Mouse (Mus musculus) neural tube, embryonic 14.5 days (tissue): Measurements from ENCODE around the gene Kif26b. TPM values are rescaled to one million over a fixed set of nuclear protein-coding genes. Genes with fewer than 3 reads are reported as not detected.

ENCODE experiments used
- ATAC-seq: fragments of 200-750 bp; cut with Nextera tagmentation; 2 replicates; pipeline ENCODE4 v1.8.0; 2017; ENCODE audit warnings: low read depth, mild to moderate bottlenecking, moderate TSS enrichment, moderate library complexity
- H3K27ac ChIP-seq: fragments of 300-500 bp; sonication (generic); 2 replicates; pipeline ENCODE4 v1.5.1; 2014; ENCODE audit warnings: low read depth, mild to moderate bottlenecking, control low read depth, low read length, moderate library complexity, mixed read lengths
- H3K27me3 ChIP-seq: fragments of 300-500 bp; sonication (generic); 2 replicates; pipeline ENCODE4 v1.6.1; 2014; ENCODE audit warnings: low read length; ENCODE audit not compliant: control insufficient read depth, insufficient read depth
- H3K36me3 ChIP-seq: fragments of 300-500 bp; sonication (generic); 2 replicates; pipeline ENCODE4 v1.6.1; 2014; ENCODE audit warnings: low read length, mixed read lengths; ENCODE audit not compliant: control insufficient read depth, insufficient read depth
- H3K4me1 ChIP-seq: fragments of 300-500 bp; sonication (generic); 2 replicates; pipeline ENCODE4 v1.6.1; 2014; ENCODE audit warnings: low read length; ENCODE audit not compliant: control insufficient read depth, insufficient read depth
- H3K4me2 ChIP-seq: fragments of 300-500 bp; sonication (generic); 2 replicates; pipeline ENCODE4 v1.6.1; 2014; ENCODE audit warnings: mild to moderate bottlenecking, low read depth, low read length, control low read depth
- H3K4me3 ChIP-seq: fragments of 300-500 bp; sonication (generic); 2 replicates; pipeline ENCODE4 v1.5.1; 2014; ENCODE audit warnings: low read depth, low read length, control low read depth, mixed read lengths
- H3K9ac ChIP-seq: fragments of 300-500 bp; sonication (generic); replicated peaks from 2 replicates; pipeline ENCODE4 v1.6.1; 2014; ENCODE audit warnings: low read depth, mild to moderate bottlenecking, control low read depth, low read length, mixed read lengths
- H3K9me3 ChIP-seq: fragments of 300-500 bp; sonication (generic); 2 replicates; pipeline ENCODE4 v1.6.1; 2016; ENCODE audit warnings: low read length; ENCODE audit not compliant: control insufficient read depth
- WGBS: fragments of 180-500 bp; shearing (Covaris S2); extraction: QIAGEN DNeasy Blood & Tissue Kit; methylation state at CpG from one replicate; pipeline ENCODE4 v1.1.7; 2014; 5-methylcytosine and 5-hydroxymethylcytosine counted together
- polyA plus RNA-seq: library from polyadenylated mRNA; unstranded; fragments of >200 nt; fragmentation: Nextera tagmentation; extraction: Ambion mirVana; gene quantifications from 2 replicates; pipeline ENCODE4 v1.2.1, GENCODE M21; 2014

Kif26b gene
- polyA plus RNA-seq, 1 experiment from 2014 or later: 18.5 TPM

DNA sequence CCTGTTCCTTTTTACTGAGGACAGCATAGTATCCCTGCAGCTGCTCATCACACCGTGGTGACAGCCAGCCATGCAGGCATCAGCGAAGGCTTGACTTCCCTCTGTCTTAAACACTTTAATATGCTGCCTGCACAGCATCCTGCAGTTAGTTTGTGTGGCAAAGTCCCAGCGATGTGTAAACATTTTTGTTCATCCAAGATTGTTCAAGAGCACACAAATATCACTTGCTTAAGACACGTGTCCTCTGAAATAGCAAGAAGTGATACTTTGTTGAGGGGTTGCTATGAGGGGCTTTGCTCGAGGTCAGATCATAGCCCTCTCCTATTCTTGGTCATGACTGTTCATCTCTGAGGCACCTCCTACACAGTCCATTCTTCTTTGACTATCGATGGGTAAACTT, 303.6 kb downstream of the Kif26b start:
- Histone ChIP-seq H3K9me3 (no peaks in the 10 kb centered on the region), H3K27ac (no peak overlapping the region), H3K9ac (no peak overlapping the region), H3K36me3 (no peaks in the 10 kb centered on the region), H3K4me2 (no peak overlapping the region), H3K4me1 (no peaks in the 10 kb centered on the region), H3K4me3 (no peak overlapping the region), H3K27me3 (no peaks in the 10 kb centered on the region)
- ATAC-seq: no peak
- WGBS: 84% methylated on average over 6 of the region's 6 CpGs

DNA sequence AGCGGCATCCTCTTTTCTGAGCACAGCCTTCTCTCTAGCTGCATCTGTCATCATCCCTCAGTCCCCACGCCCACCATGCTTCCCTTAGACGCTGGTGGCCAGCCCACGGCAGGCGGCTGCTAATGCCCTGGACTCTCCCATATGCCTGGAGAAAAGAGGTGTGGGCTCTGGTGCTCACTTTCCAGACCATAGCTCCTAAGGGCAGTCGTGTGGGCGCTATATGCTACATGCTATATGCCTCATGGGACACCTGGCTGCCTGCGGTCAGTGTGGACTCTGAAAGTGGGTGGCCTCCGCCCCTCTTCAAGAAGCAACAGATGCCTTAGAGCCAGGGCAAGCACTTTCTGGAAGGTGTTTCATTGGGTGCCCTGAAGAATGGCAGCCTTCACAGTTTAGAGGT, 306.9 kb downstream of the Kif26b start:
- H3K36me3 ChIP-seq: no peaks in the 10 kb centered on the region
- no peaks in the 10 kb centered on the region for H3K27me3 ChIP-seq
- H3K4me2 ChIP-seq: no peak overlapping the region
- no peak overlapping the region for H3K9ac ChIP-seq
- no peak for ATAC-seq
- H3K27ac ChIP-seq: no peak overlapping the region
- no peak overlapping the region for H3K4me3 ChIP-seq
- 85% methylated on average over 9 of the region's 9 CpGs for WGBS
- H3K4me1 ChIP-seq: no peaks in the 10 kb centered on the region
- no peaks in the 10 kb centered on the region for H3K9me3 ChIP-seq

DNA sequence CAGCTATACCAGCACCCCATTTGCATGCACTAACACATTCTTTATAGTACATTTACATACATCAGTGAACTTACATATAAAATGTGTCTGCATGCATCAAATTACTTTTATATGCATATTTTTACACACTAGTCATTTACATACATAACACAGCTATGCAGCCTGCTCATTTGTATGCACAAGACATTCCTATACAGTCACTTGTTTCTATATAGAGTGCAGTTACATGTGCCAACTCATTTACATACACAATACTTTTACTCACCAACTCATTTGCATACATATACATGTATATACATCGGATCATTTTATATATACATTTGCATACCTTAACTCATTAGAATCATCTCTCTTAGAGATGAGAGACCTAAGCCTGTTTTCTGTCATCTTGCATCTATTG, 308.1 kb downstream of the Kif26b start:
- Histone ChIP-seq H3K9me3 (no peaks in the 10 kb centered on the region), H3K4me3 (no peak overlapping the region), H3K4me2 (no peak overlapping the region), H3K36me3 (no peaks in the 10 kb centered on the region), H3K27ac (no peak overlapping the region), H3K27me3 (no peaks in the 10 kb centered on the region), H3K9ac (no peak overlapping the region), H3K4me1 (no peaks in the 10 kb centered on the region)
- WGBS: 73% methylated on average over 1 of the region's 1 CpGs
- ATAC-seq: no peak

DNA sequence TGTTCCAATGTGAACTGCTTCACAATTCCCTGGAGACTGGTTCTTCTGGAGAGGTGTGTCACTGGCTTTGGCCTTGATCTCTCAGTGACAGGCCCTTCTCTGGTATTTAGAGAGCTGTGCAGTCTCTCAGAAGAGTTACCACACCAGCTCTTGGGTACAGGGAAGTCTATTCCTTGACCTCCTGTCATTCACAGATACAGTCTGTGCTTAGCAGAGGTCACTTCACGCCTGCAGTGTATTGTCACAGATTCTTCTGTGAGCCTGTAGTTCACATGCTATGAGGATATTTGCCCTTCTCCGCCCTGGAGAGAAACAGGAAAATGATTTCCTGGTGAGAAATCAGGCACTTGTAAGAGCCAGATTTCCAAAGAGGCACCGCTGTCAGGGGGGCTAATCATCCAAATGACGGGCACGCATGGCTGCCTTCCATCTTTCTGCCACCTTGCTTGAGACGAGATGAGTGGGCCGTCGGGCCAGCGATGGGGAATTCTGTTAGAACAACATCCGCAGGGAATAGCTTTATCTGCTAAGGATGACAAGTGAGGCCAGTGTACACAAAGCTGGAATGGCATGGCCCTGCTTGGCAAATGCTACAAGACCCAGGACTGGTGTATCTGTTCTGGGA, 309.9 kb downstream of the Kif26b start:
- Histone ChIP-seq H3K27me3 (no peaks in the 10 kb centered on the region), H3K4me2 (no peak overlapping the region), H3K27ac (no peak overlapping the region), H3K36me3 (no peaks in the 10 kb centered on the region), H3K9ac (no peak overlapping the region), H3K4me1 (no peaks in the 10 kb centered on the region), H3K4me3 (no peak overlapping the region), H3K9me3 (no peaks in the 10 kb centered on the region)
- ATAC-seq: no peak
- WGBS: 66% methylated on average over 10 of the region's 10 CpGs

DNA sequence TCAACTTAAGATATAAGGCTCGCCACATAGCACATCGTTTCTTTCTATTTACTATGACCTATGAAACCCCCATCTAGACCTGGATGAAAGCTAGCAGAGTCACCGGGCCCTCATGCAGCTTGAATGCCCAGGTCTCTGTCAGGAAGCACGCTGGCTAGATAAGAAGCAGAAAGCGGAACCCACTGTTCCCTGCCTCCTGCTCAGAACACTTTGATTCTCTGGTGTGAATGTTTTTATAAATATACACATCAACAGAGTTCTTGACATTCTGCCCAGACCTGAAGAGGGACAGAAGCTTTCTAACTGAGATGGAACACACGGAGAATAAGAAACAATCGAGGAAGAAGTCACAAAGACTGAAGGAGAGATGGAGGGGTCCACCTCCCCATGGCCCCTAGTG, 311.4 kb downstream of the Kif26b start:
- 88% methylated on average over 7 of the region's 7 CpGs for WGBS
- Histone ChIP-seq H3K9ac (no peak overlapping the region), H3K27ac (no peak overlapping the region)

DNA sequence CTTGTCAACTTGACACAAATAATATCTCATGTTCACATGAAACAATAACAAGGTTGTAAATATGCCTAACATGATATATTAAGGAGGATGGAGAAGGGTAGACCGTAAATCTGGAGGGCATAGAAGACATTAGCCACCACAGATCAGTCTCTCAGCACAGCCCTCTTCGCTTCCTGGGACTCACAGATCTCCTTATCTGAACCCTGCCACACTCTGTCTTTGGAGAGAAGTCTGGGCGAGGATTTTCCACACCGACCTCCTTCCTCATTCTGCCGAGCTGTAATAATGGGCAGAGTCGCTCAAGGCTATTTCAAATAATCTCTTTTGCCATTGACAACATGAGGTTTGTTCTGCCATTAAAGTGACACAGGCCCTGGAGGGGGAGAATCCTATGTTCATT, 315.9 kb downstream of the Kif26b start:
- 83% methylated on average over 6 of the region's 6 CpGs for WGBS

More for the DNA sequence above, 311.4 kb downstream of the Kif26b start:
- Histone ChIP-seq H3K27me3 (no peaks in the 10 kb centered on the region), H3K36me3 (no peaks in the 10 kb centered on the region), H3K9me3 (no peaks in the 10 kb centered on the region), H3K4me2 (no peak overlapping the region), H3K4me1 (no peaks in the 10 kb centered on the region), H3K4me3 (no peak overlapping the region)
- no peak for ATAC-seq

DNA sequence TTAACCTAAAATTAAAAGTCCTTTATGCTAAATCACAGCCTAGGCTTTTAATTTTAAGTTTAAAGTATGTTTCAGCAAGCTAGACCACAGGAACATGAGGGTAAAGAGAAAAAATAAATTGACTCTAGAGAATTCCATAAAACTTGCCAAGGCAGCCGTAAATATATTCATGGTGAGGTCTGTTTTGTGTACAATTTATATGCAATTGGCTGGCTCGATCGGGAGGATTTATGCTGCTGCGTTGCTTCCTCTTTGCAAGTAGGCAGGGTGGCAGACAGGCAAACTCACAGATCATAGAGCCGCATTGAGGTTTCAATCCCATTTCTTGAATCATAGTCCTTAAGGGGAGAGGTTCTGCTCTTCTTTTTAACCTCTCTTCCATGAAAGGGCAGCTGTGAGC, 318.6 kb downstream of the Kif26b start:
- Histone ChIP-seq H3K27ac (no peak overlapping the region), H3K27me3 (no peaks in the 10 kb centered on the region), H3K4me3 (no peak overlapping the region), H3K4me2 (no peak overlapping the region), H3K9me3 (no peaks in the 10 kb centered on the region), H3K4me1 (no peaks in the 10 kb centered on the region), H3K9ac (no peak overlapping the region), H3K36me3 (no peaks in the 10 kb centered on the region)
- WGBS: 67% methylated on average over 5 of the region's 5 CpGs
- 0 out of 2 replicates have a peak, but pooled peaks have one; percentile 11 for ATAC-seq

More for the DNA sequence above, 315.9 kb downstream of the Kif26b start:
- no peak overlapping the region for H3K27ac ChIP-seq
- H3K4me1 ChIP-seq: no peaks in the 10 kb centered on the region
- ATAC-seq: no peak
- no peak overlapping the region for H3K9ac ChIP-seq
- no peak overlapping the region for H3K4me2 ChIP-seq
- H3K4me3 ChIP-seq: no peak overlapping the region
- H3K27me3 ChIP-seq: no peaks in the 10 kb centered on the region
- no peaks in the 10 kb centered on the region for H3K9me3 ChIP-seq
- no peaks in the 10 kb centered on the region for H3K36me3 ChIP-seq

DNA sequence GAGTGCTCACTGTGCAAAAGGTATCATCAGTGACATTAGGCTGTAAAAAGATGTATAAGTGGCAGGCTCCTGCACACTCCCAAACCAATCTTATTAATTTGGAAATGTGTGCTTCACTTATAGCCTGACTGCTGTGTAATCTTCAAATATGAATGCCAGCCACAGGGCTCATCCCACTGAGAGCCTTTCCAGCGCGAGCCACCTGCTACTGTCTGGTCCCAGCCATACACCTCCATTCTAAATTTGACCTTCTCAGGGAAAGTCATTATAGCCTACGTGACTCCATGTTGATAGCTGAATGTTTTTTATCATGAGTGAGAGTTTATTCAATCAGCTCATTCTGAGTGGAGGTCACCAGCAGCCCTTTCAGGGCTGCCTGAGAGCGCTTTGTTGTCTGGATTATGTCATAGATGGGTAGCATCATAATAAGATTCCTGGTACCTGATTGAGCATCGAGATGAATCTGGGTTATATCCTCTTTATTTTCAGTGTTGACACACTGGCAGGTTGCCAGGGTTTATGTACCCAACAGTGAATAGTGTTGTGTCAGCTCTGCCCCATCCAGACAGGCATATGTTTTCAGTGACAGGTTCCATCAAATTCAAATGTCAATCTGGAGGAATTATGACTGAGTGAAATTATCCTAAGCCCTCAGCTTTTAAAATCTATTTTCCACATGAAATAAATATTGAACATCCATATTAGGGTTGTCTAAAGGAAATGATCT, 319.6 kb downstream of the Kif26b start:
- WGBS: 79% methylated on average over 5 of the region's 5 CpGs
- H3K27ac ChIP-seq: no peak overlapping the region

DNA sequence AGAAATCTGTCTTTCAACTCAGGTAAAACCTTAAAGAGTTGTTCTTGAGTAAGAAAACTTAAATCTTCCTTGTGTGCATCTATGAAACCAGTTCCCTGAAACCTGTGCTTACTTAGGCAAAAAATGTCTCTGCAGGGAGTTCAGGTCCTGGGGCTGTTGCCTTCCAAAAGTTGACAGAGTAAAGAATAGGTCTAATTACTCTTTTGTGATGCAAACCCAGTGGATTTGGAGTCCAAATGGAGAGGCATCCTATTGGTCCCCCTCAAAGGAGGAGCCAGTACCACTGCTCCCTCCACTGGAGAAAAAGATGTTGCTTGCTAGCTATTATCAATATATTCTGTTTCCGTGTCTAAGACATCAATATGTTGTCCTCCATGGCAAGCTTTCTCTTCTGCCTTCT, 321.6 kb downstream of the Kif26b start:
- H3K4me3 ChIP-seq: no peak overlapping the region
- no peak for ATAC-seq
- 48% methylated on average over 1 of the region's 1 CpGs for WGBS

More for the DNA sequence above, 319.6 kb downstream of the Kif26b start:
- H3K9ac ChIP-seq: no peak overlapping the region
- H3K4me3 ChIP-seq: no peak overlapping the region
- H3K27me3 ChIP-seq: no peaks in the 10 kb centered on the region
- ATAC-seq: no peak
- H3K4me1 ChIP-seq: no peaks in the 10 kb centered on the region
- no peaks in the 10 kb centered on the region for H3K36me3 ChIP-seq
- H3K4me2 ChIP-seq: no peak overlapping the region
- no peaks in the 10 kb centered on the region for H3K9me3 ChIP-seq

More for the DNA sequence above, 321.6 kb downstream of the Kif26b start:
- H3K4me1 ChIP-seq: no peaks in the 10 kb centered on the region
- no peaks in the 10 kb centered on the region for H3K36me3 ChIP-seq
- no peaks in the 10 kb centered on the region for H3K9me3 ChIP-seq
- H3K4me2 ChIP-seq: no peak overlapping the region
- no peak overlapping the region for H3K9ac ChIP-seq
- H3K27ac ChIP-seq: no peak overlapping the region
- H3K27me3 ChIP-seq: no peaks in the 10 kb centered on the region
